ENCODE assay signal across 9 mouse cellular contexts in genomic region chr13:119640504-119640903, GRCm38 (mm10). TPM values are rescaled to one million over a fixed set of nuclear protein-coding genes. Genes with fewer than 3 reads are reported as not detected.
DNase-seq lines count a peak whose midpoint lies in the region; ATAC-seq and TF ChIP-seq lines count a peak whose summit lies in the region.
"Had no signal": no experiment of that assay in that cellular context is flagged by ENCODE, and none has a peak within 500 bp of the region (broad histone marks: within the 10 kb centered on the region; RNA-seq: fewer than 3 reads in every experiment).

No protein-coding gene starts in this region.

- POLR2A ChIA-PET in Patski (lab: Charles Lee), result no interaction called here

- DNase-seq in adrenal gland, postnatal 36 days, result peak; percentile 5 to 49
- DNase-seq in adrenal gland, postnatal 4 days (ENCODE audit: low spot score in 2 of 2), result no peak
- peak; percentile 32 to 36 for DNase-seq in layer of hippocampus, adult 2 months (ENCODE audit: low spot score in 2 of 2)
- DNase-seq in layer of hippocampus, adult 9-10 months (ENCODE audit: low spot score), result no peak
- no peak for DNase-seq in Patski (ENCODE audit: low read depth, low spot score)
- DNase-seq in naive thymus-derived CD4-positive, alpha-beta T cell, adult 2 months (ENCODE audit: low read depth), result peak; percentile 72
- no peak for DNase-seq in Muller cell, postnatal 12 days (ENCODE audit: inconsistent ontology term)

- no peaks in the 10 kb centered on the region for H3K27me3 ChIP-seq in Patski
- H3K27me3 ChIP-seq in forebrain, embryonic 16.5 days (replicated peaks; ENCODE audit: control insufficient read depth, insufficient read depth, low read length), result no peaks in the 10 kb centered on the region

- 38% methylated on average over 4 of the region's 4 CpGs for WGBS in forebrain, embryonic 16.5 days

- H3K4me2 ChIP-seq in forebrain, embryonic 16.5 days (ENCODE audit: low read length), result no peak overlapping the region
- H3K4me2 ChIP-seq: hindbrain, embryonic 15.5 days had no signal

- no peaks in the 10 kb centered on the region for H3K9me3 ChIP-seq in forebrain, embryonic 16.5 days (ENCODE audit: control insufficient read depth, low read length)
- H3K9me3 ChIP-seq: hindbrain, embryonic 15.5 days had no signal

- no peak overlapping the region for H3K9ac ChIP-seq in forebrain, embryonic 16.5 days (replicated peaks; ENCODE audit: low read depth, low read length)
- H3K9ac ChIP-seq: hindbrain, embryonic 15.5 days had no signal

- peak; percentile 74 for ATAC-seq in Patski
- ATAC-seq in forebrain, embryonic 16.5 days, result 0 out of 2 replicates have a peak, but pooled peaks have one; percentile 55

- in situ Hi-C loops in Patski (cut with MboI; ENCODE audit: low pct_unique_long_range_greater_than_20kb), result no loop called here

- H3K27ac ChIP-seq in layer of hippocampus, adult 2 months, result no peak overlapping the region
- H3K27ac ChIP-seq in forebrain, embryonic 16.5 days (ENCODE audit: low read length), result no peak overlapping the region
- H3K27ac ChIP-seq: hindbrain, embryonic 15.5 days had no signal

- no peaks in the 10 kb centered on the region for H3K36me3 ChIP-seq in forebrain, embryonic 16.5 days (ENCODE audit: control insufficient read depth, insufficient read depth)
- H3K36me3 ChIP-seq: hindbrain, embryonic 15.5 days had no signal

- H3K4me1 ChIP-seq in forebrain, embryonic 16.5 days (replicated peaks; ENCODE audit: control insufficient read depth, insufficient read depth, low read length), result no peaks in the 10 kb centered on the region
- H3K4me1 ChIP-seq: hindbrain, embryonic 15.5 days had no signal

- CTCF ChIA-PET in Patski (lab: Charles Lee), result interaction anchor here (2.2 to 2.7 kb wide), 4 partner anchors 9 to 48 kb away, joined by 16 to 99 read pairs (median 50); no protein-coding TSS in a partner anchor

- peak; percentile 83 for TF ChIP-seq CTCF in layer of hippocampus, adult 2 months (conservative IDR thresholded peaks at IDR 0.05)
- TF ChIP-seq CTCF in Patski (IDR thresholded peaks at IDR 0.05), result peak; percentile 96

- H3K4me3 ChIP-seq in layer of hippocampus, adult 2 months, result no peak overlapping the region
- H3K4me3 ChIP-seq in forebrain, embryonic 16.5 days (replicated peaks; ENCODE audit: low read length), result no peak overlapping the region
- H3K4me3 ChIP-seq: hindbrain, embryonic 15.5 days had no signal

RNA-seq across cellular contexts. Expression of gene Ccl28, which starts 16.9 kb away (rescaled TPM):
- total RNA-seq in adrenal gland, postnatal 36 days (2021), result under 1 TPM; 0.17 to 0.56 TPM
- 1 to 10 TPM in 1 of 2 experiments, under 1 TPM in 1; 0.67 to 1.1 TPM for total RNA-seq in adrenal gland, postnatal 4 days (2021)
- 1 to 10 TPM; 1.6 to 1.7 TPM for total RNA-seq in layer of hippocampus, adult 2 months (2021)
- polyA plus RNA-seq in Patski (2021), result 0.03 TPM
- 0.10 and 0.13 TPM in 2 replicates for polyA plus RNA-seq in forebrain, embryonic 16.5 days (2015; fragmentation: Nextera tagmentation; extraction: Ambion mirVana)

RNA-seq across cellular contexts. Expression of gene Hmgcs1, which starts 49.7 kb away (rescaled TPM):
- total RNA-seq in adrenal gland, postnatal 36 days (2021), result 100 to 1,000 TPM; 300 to 363 TPM
- total RNA-seq in adrenal gland, postnatal 4 days (2021), result 100 to 1,000 TPM; 211 to 213 TPM
- 100 to 1,000 TPM; 192 to 193 TPM for total RNA-seq in layer of hippocampus, adult 2 months (2021)
- polyA plus RNA-seq in Patski (2021), result 64.9 TPM
- 461 and 470 TPM in 2 replicates for polyA plus RNA-seq in forebrain, embryonic 16.5 days (2015; fragmentation: Nextera tagmentation; extraction: Ambion mirVana)

Comparison
In these comparisons a context has a peak if more than half of its experiments do, and no peak if none do; other contexts are left out.
1. DNase-seq: peak in adrenal gland, postnatal 36 days (2 of 2), layer of hippocampus, adult 2 months (2 of 2) and naive thymus-derived CD4-positive, alpha-beta T cell, adult 2 months (single experiment); none in adrenal gland, postnatal 4 days (0 of 2), layer of hippocampus, adult 9-10 months (single experiment), Patski (single experiment) and Muller cell, postnatal 12 days (single experiment).